Mouse (Mus musculus): ENCODE results near the gene Ccdc149. TPM values are rescaled to one million over a fixed set of nuclear protein-coding genes. Genes with fewer than 3 reads are reported as not detected.
A peak's percentile ranks its signal among the peaks of the same experiment; 100 is the strongest.

Gene Ccdc149
- polyA plus RNA-seq, 1 experiment from 2014 or later = 7.0 TPM

GRCm38 (mm10) chr5:52408668-52409315, 62.5 kb downstream of the Ccdc149 start:
- Histone ChIP-seq H3K27me3 (no peaks in the 10 kb centered on the region), H3K4me3 (no peak overlapping the region), H3K36me3 (ENCODE audit: poor library complexity, severe bottlenecking) (no peaks in the 10 kb centered on the region), H3K4me1 (peaks cover 7% of the 10 kb centered on the region; the same call in 1 of the 2 replicates), H3K9me3 (replicated peaks) (no peaks in the 10 kb centered on the region), H3K9ac (no peak overlapping the region), H3K27ac (peak overlapping the region; percentile 19; the same call in 1 of the 2 replicates), H3K4me2 (no peak overlapping the region)
- ATAC-seq = 0 out of 2 replicates have a peak, but pooled peaks have one; percentile 12
- 72% methylated on average over 7 of the region's 7 CpGs for WGBS

GRCm38 (mm10) chr5:52404373-52404772, 66.9 kb downstream of the Ccdc149 start:
- Histone ChIP-seq H3K27me3 (no peaks in the 10 kb centered on the region), H3K9me3 (replicated peaks) (no peaks in the 10 kb centered on the region), H3K27ac (no peak overlapping the region), H3K36me3 (ENCODE audit: poor library complexity, severe bottlenecking) (no peaks in the 10 kb centered on the region), H3K9ac (no peak overlapping the region), H3K4me2 (no peak overlapping the region), H3K4me3 (no peak overlapping the region), H3K4me1 (peaks cover 6% of the 10 kb centered on the region; the same call in 1 of the 2 replicates)
- ATAC-seq = no peak
- WGBS = 81% methylated on average over 8 of the region's 8 CpGs

- no peaks in the 10 kb centered on the region for H3K27me3 ChIP-seq
- no peak overlapping the region for H3K9ac ChIP-seq
- H3K4me1 ChIP-seq = no peaks in the 10 kb centered on the region
- 93% methylated on average over 4 of the region's 4 CpGs for WGBS
- H3K4me3 ChIP-seq = no peak overlapping the region
- ATAC-seq = no peak
- H3K36me3 ChIP-seq (ENCODE audit: poor library complexity, severe bottlenecking) = 0 out of 2 replicates have a peak, but pooled peaks cover 2% of the 10 kb centered on the region
- H3K9me3 ChIP-seq (replicated peaks) = no peaks in the 10 kb centered on the region
- no peak overlapping the region for H3K4me2 ChIP-seq
- no peak overlapping the region for H3K27ac ChIP-seq
These were observed 77.6 kb downstream of the Ccdc149 start for GRCm38 (mm10) chr5:52393756-52394155.

GRCm38 (mm10) chr5:52391471-52391870, 79.8 kb downstream of the Ccdc149 start:
- H3K36me3 ChIP-seq (ENCODE audit: poor library complexity, severe bottlenecking) = 0 out of 2 replicates have a peak, but pooled peaks cover 2% of the 10 kb centered on the region
- H3K4me2 ChIP-seq = no peak overlapping the region
- no peak for ATAC-seq
- no peak overlapping the region for H3K27ac ChIP-seq
- H3K9ac ChIP-seq = no peak overlapping the region
- H3K9me3 ChIP-seq (replicated peaks) = no peaks in the 10 kb centered on the region
- H3K4me3 ChIP-seq = no peak overlapping the region
- 71% methylated on average over 16 of the region's 16 CpGs for WGBS
- H3K27me3 ChIP-seq = no peaks in the 10 kb centered on the region
- no peaks in the 10 kb centered on the region for H3K4me1 ChIP-seq

GRCm38 (mm10) chr5:52390381-52390780, 80.9 kb downstream of the Ccdc149 start:
- Histone ChIP-seq H3K27ac (no peak overlapping the region), H3K4me3 (no peak overlapping the region), H3K9ac (no peak overlapping the region), H3K36me3 (ENCODE audit: poor library complexity, severe bottlenecking) (0 out of 2 replicates have a peak, but pooled peaks cover 2% of the 10 kb centered on the region), H3K4me1 (no peaks in the 10 kb centered on the region), H3K9me3 (replicated peaks) (no peaks in the 10 kb centered on the region), H3K27me3 (no peaks in the 10 kb centered on the region), H3K4me2 (no peak overlapping the region)
- 95% methylated on average over 6 of the region's 6 CpGs for WGBS
- ATAC-seq = no peak

DNA sequence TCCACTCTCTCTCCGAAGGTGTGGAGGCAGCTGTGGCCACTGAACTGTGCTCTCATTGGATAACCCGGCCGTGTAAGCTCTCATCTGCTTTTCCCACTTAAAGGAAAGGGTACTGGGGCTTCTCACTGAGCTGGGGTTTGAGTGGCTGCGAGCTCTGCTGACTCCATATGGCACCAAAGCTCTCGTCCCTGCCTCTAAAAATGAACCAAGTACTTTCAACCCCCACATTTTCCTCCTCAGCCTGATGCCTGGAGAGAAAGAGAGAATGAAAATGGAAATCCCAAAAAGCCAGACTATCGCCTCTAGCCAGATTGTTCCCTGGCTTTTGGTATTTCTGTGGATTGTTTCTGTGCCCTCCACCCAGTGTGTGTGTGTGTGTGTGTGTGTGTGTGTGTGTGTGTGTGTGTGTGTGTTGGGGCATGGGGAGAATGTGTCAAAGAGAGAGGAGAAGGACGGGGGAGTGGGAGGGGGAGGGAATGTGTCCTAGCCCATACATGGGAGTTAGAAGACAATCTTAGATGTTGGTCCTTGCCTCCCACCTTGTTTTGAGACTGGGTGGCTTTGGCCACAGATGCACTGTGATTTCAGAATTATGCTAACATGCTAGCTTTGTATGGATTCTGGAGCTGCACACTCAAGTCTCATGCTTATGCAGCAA, 83.1 kb downstream of the Ccdc149 start:
- Histone ChIP-seq H3K36me3 (ENCODE audit: poor library complexity, severe bottlenecking) (0 out of 2 replicates have a peak, but pooled peaks cover 2% of the 10 kb centered on the region), H3K4me1 (no peaks in the 10 kb centered on the region), H3K27me3 (no peaks in the 10 kb centered on the region), H3K27ac (no peak overlapping the region), H3K9ac (no peak overlapping the region), H3K9me3 (replicated peaks) (no peaks in the 10 kb centered on the region), H3K4me3 (no peak overlapping the region), H3K4me2 (no peak overlapping the region)
- 66% methylated on average over 7 of the region's 7 CpGs for WGBS
- no peak for ATAC-seq

DNA sequence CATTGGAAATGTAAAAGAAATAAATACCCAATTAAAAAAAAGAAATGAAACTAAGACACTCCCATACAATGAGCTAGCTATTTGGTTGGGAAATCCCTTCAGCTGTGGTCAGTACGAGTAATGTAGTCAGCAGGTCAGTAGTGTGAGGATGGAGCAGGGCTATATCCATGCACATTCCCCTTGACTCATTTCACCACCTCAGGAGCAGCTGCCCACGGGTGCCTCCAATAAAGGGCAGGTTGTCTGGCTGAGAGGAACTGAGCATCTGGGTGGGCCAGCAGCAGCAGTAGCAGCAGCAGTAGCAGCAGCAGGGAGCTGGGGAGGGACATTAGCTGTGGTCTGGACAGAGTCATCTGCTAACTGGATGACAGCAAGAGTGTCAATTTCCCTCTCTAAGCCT, 85.3 kb downstream of the Ccdc149 start:
- H3K27me3 ChIP-seq = no peaks in the 10 kb centered on the region
- H3K4me1 ChIP-seq = no peaks in the 10 kb centered on the region
- no peak overlapping the region for H3K4me3 ChIP-seq
- ATAC-seq = no peak
- no peaks in the 10 kb centered on the region for H3K9me3 ChIP-seq (replicated peaks)
- no peak overlapping the region for H3K27ac ChIP-seq
- 87% methylated on average over 2 of the region's 2 CpGs for WGBS
- 0 out of 2 replicates have a peak, but pooled peaks cover 2% of the 10 kb centered on the region for H3K36me3 ChIP-seq (ENCODE audit: poor library complexity, severe bottlenecking)
- no peak overlapping the region for H3K4me2 ChIP-seq
- no peak overlapping the region for H3K9ac ChIP-seq

DNA sequence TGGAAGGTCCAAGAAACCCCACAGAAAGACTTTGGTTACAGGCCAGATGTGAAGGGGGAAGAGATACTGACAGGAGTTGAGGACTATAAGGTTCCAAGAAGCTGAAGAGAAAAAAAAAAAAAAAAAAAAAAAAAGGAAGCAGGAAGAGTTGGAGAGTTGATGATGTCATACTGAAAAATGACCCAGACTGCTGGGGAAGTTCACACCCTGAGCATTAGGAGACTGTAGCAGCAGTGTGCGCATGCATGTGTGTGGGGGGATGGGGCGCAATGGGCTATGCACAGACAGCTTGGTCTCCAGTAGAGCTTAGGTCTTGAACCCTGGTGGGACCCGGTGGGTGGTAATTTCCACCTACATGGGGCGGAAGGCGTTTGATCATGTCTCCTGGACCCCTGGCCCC, 87.6 kb downstream of the Ccdc149 start:
- Histone ChIP-seq H3K36me3 (ENCODE audit: poor library complexity, severe bottlenecking) (no peaks in the 10 kb centered on the region), H3K4me3 (no peak overlapping the region), H3K27ac (no peak overlapping the region), H3K4me2 (no peak overlapping the region), H3K9ac (no peak overlapping the region), H3K9me3 (replicated peaks) (no peaks in the 10 kb centered on the region), H3K4me1 (no peaks in the 10 kb centered on the region), H3K27me3 (no peaks in the 10 kb centered on the region)
- WGBS = 94% methylated on average over 5 of the region's 5 CpGs
- ATAC-seq = no peak

GRCm38 (mm10) chr5:52382837-52383236, 88.5 kb downstream of the Ccdc149 start:
- Histone ChIP-seq H3K4me2 (no peak overlapping the region), H3K36me3 (ENCODE audit: poor library complexity, severe bottlenecking) (no peaks in the 10 kb centered on the region), H3K27me3 (no peaks in the 10 kb centered on the region), H3K9ac (no peak overlapping the region), H3K4me3 (no peak overlapping the region), H3K4me1 (no peaks in the 10 kb centered on the region), H3K27ac (no peak overlapping the region), H3K9me3 (replicated peaks) (no peaks in the 10 kb centered on the region)
- ATAC-seq = no peak
- 85% methylated on average over 8 of the region's 8 CpGs for WGBS

DNA sequence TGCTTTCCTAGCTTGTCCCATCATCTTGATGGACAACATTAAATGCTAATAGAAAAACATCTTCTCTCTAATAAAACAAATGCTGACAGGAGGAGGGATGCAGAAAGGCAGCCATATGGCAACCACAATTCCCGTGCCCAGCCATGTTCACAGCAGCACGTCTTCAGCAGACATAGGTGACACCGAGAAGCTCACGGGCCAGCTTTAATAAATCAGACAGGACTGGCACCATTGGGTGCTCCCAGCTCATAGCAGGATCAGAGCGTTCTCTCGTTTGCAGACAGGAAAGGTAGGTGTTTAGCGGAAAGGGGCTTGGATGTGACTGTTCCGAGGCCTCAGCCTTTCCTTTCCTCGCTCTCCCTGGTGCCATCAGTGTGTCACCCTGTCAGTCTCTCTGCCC, 95.5 kb downstream of the Ccdc149 start:
- Histone ChIP-seq H3K4me3 (no peak overlapping the region), H3K36me3 (ENCODE audit: poor library complexity, severe bottlenecking) (no peaks in the 10 kb centered on the region), H3K4me1 (no peaks in the 10 kb centered on the region), H3K9ac (no peak overlapping the region), H3K27me3 (no peaks in the 10 kb centered on the region), H3K27ac (no peak overlapping the region), H3K4me2 (no peak overlapping the region), H3K9me3 (replicated peaks) (no peaks in the 10 kb centered on the region)
- ATAC-seq = peak; percentile 38; the same call in 1 of the 2 replicates
- WGBS = 81% methylated on average over 9 of the region's 9 CpGs

DNA sequence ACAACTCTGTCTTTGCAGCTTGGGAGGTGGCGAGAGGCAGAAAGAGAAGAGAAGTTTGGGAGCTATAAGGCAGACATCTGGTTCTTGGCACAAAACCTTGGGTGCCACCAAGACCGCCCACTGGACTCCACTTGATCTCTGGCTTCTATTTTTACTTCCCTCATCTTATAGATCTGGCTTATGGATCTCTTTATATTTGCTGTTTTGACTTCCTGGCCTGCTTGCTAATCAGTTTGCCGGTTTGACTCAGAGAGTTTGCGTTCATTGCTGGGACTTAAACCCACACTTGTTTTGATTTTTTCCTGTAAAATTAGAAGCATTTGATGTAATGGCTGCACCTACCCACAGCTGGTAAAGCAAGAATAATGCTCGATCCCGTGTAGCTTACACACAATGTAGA, 100.4 kb downstream of the Ccdc149 start:
- no peaks in the 10 kb centered on the region for H3K36me3 ChIP-seq (ENCODE audit: poor library complexity, severe bottlenecking)
- no peak for ATAC-seq
- no peak overlapping the region for H3K4me2 ChIP-seq
- H3K4me1 ChIP-seq = no peaks in the 10 kb centered on the region
- no peak overlapping the region for H3K4me3 ChIP-seq
- H3K9ac ChIP-seq = no peak overlapping the region
- no peak overlapping the region for H3K27ac ChIP-seq
- H3K9me3 ChIP-seq (replicated peaks) = no peaks in the 10 kb centered on the region
- 93% methylated on average over 6 of the region's 6 CpGs for WGBS
- no peaks in the 10 kb centered on the region for H3K27me3 ChIP-seq

GRCm38 (mm10) chr5:52367866-52368840, 103.2 kb downstream of the Ccdc149 start:
- Histone ChIP-seq H3K9me3 (replicated peaks) (no peaks in the 10 kb centered on the region), H3K36me3 (ENCODE audit: poor library complexity, severe bottlenecking) (no peaks in the 10 kb centered on the region), H3K4me1 (no peaks in the 10 kb centered on the region), H3K27me3 (no peaks in the 10 kb centered on the region), H3K9ac (peak overlapping the region; percentile 56), H3K4me3 (no peak overlapping the region), H3K4me2 (peak overlapping the region; percentile 48), H3K27ac (no peak overlapping the region)
- WGBS = 51% methylated on average over 63 of the region's 63 CpGs
- peak; percentile 36 for ATAC-seq

Measured in forebrain, embryonic 13.5 days (tissue).